Mouse (Mus musculus) Patski (cell line): Measurements from ENCODE around the gene Chtf18. TPM values are rescaled to one million over a fixed set of nuclear protein-coding genes. Genes with fewer than 3 reads are reported as not detected.

Source experiments
- ATAC-seq: fragments of 100-300 bp; one replicate; pipeline ENCODE4 v1.8.0; 2021
- CTCF ChIA-PET: fragments of 350-600 bp; sonication (Branson Sonifier 250); formaldehyde crosslinking; loops from one replicate; lab custom pipeline; 2022; ENCODE audit warnings: inconsistent platforms; lab: Charles Lee
- POLR2A ChIA-PET: fragments of 350-600 bp; sonication (Branson Sonifier 250); formaldehyde crosslinking; loops from one replicate; lab custom pipeline; 2022; ENCODE audit warnings: antibody characterized with exemption, inconsistent platforms; lab: Charles Lee
- DNase-seq: peaks from one replicate; pipeline ENCODE4 v3.0.0-alpha.2; 2011; ENCODE audit warnings: low read depth, low spot score
- H3K27me3 ChIP-seq: fragments of 371-371 bp; one replicate; pipeline ENCODE4 v1.5.1; 2021
- CTCF ChIP-seq: fragments of 100-300 bp; IDR thresholded peaks from one replicate; pipeline ENCODE4 v1.5.1; 2021
- in situ Hi-C: fragments of 300-500 bp; cut with MboI; formaldehyde crosslinking; loops from 3 replicates; pipeline ENCODE4 v1.11.1; 2018; ENCODE audit warnings: low pct_unique_long_range_greater_than_20kb, mixed read lengths
- polyA plus RNA-seq: library from polyadenylated mRNA; unstranded; gene quantifications from one replicate; pipeline ENCODE4 v1.2.3, GENCODE M21; 2021

The Chtf18 gene
- polyA plus RNA-seq, result 13.0 TPM

DNA sequence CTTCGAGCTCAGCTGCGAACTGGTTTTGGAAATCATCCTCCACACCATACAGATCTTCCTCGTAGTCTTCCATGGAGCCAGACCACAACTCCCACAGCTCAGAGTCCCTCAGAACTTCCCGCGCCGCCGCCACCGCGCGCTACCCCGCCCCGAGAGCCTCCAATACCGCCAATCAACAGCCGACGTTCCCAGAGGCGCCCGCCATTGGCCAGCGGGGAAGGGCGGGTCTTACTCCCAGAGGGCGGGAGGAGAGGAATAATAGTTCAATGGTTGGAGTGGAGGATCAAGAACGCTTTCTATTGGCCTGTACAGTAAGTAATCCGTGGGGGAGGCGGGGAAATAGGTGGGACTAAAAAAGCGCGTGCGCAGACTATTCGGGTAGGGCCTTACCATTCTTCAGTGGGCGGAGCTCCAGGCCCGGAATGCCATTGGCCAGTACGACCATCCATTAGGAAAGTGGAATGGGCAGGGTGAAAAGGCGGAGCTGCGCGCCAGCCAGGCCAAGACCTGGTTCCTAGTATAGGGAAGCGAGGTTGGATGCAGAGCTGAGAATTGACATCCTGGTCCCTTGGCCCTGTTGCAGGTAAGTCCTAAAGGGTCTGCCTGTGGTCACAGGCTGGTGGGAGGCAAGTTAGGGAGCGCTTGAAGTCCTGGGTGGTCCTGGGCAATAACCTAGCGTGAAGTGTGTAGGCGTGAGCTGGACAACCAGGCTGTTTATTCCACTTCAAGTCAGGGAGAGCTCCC is at the start of gene Chtf18, which contains the start of gene Rpusd1:
TSS of gene Chtf18 (minus strand) at position 155 of the 744 bp plus-strand sequence.
TSS of gene Rpusd1 (plus strand) at position 406 of the 744 bp plus-strand sequence.
- POLR2A ChIA-PET, result no interaction called here
- in situ Hi-C loops, result no loop called here
- ATAC-seq (peak; percentile 84), DNase-seq (peak; percentile 98)
- TF ChIP-seq CTCF, result no peak
- CTCF ChIA-PET, result interaction anchor here (0.8 to 2.1 kb wide), 3 partner anchors 16 to 129 kb away, joined by 3 to 8 read pairs (median 3); no protein-coding TSS in a partner anchor
- no peaks in the 10 kb centered on the region for H3K27me3 ChIP-seq

GRCm38 (mm10) chr17:25775318-25776062 is 48.3 kb upstream of the Chtf18 start:
- CTCF ChIA-PET, result interaction anchor here (2.7 kb wide), 1 partner anchor 26 kb away, joined by 11 read pairs; no protein-coding TSS in a partner anchor
- POLR2A ChIA-PET, result no interaction called here
- DNase-seq, result no peak
- in situ Hi-C loops, result no loop called here
- TF ChIP-seq CTCF, result no peak
- no peaks in the 10 kb centered on the region for H3K27me3 ChIP-seq
- no peak for ATAC-seq

GRCm38 (mm10) chr17:25773549-25774120 is 46.4 kb upstream of the Chtf18 start, which contains the start of gene Narfl:
Gene Narfl (plus strand): TSS chr17:25773776.
- H3K27me3 ChIP-seq, result no peaks in the 10 kb centered on the region
- DNase-seq (peak; percentile 84), ATAC-seq (peak; percentile 63)
- ChIA-PET POLR2A (interaction anchor here (0.7 to 2.1 kb wide), 3 partner anchors 13 to 30 kb away, joined by 3 to 5 read pairs (median 4); no protein-coding TSS in a partner anchor), CTCF (interaction anchor here (0.8 to 2.7 kb wide), 3 partner anchors 23 to 41 kb away, joined by 3 to 11 read pairs (median 3); partner anchors contain the start of gene Metrn)
- no peak for TF ChIP-seq CTCF
- in situ Hi-C loops, result no loop called here

DNA sequence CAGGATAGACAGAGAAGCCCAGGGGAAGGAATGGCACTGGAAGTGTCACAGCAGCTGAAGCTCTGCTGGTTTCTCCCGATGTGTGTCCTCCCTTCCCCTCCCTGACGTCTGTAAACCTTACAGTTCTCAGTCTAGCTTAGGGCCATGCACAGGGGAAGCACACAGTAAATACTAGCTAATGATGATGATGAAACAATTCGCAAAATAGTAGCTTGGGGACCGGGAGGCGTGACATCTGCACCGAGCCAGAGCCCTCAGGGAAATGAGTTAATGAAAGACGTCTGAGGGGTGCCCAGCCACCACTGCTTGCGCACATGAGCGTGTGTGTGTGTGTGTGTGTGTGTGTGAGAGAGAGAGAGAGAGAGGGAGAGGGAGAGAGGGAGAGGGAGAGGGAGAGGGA is 42.1 kb upstream of the Chtf18 start:
- POLR2A ChIA-PET, result no interaction called here
- no peak for DNase-seq
- no peak for TF ChIP-seq CTCF
- in situ Hi-C loops, result loop anchor here (5.0 kb wide), 2 partner anchors 33 to 37 kb away; no protein-coding TSS in a partner anchor
- no peak for ATAC-seq
- CTCF ChIA-PET, result no interaction called here
- no peaks in the 10 kb centered on the region for H3K27me3 ChIP-seq

- ChIA-PET CTCF (no interaction called here), POLR2A (no interaction called here)
- ATAC-seq (no peak), DNase-seq (no peak)
- in situ Hi-C loops, result loop anchor here (5.0 kb wide), 2 partner anchors 34 to 36 kb away; no protein-coding TSS in a partner anchor
- H3K27me3 ChIP-seq, result no peaks in the 10 kb centered on the region
- no peak for TF ChIP-seq CTCF
These were observed 38.7 kb upstream of the Chtf18 start for GRCm38 (mm10) chr17:25765886-25766285.

DNA sequence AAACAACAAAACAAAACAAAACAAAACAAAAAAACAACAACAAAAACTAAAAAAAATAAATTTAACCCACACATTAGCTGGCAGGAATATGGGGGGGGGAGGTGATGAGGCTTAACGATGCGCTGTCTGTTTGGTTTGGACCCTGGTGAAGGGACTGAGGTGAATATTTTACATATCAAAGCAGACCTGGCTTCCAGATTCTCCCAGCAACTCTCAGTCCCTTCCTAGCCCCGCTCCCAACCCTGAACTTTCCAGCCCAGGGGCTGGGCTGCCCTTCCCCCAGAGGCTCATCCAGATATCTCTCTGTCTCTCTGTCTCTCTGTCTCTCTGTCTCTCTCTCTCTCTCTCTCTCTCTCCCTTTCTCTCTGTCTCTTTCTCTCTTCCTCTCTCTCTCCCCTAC is 35.4 kb upstream of the Chtf18 start:
- in situ Hi-C loops, result no loop called here
- ChIA-PET POLR2A (no interaction called here), CTCF (interaction anchor here (1.2 kb wide), 1 partner anchor 40 kb away, joined by 4 read pairs; no protein-coding TSS in a partner anchor)
- H3K27me3 ChIP-seq, result no peaks in the 10 kb centered on the region
- DNase-seq (no peak), ATAC-seq (no peak)
- no peak for TF ChIP-seq CTCF

DNA sequence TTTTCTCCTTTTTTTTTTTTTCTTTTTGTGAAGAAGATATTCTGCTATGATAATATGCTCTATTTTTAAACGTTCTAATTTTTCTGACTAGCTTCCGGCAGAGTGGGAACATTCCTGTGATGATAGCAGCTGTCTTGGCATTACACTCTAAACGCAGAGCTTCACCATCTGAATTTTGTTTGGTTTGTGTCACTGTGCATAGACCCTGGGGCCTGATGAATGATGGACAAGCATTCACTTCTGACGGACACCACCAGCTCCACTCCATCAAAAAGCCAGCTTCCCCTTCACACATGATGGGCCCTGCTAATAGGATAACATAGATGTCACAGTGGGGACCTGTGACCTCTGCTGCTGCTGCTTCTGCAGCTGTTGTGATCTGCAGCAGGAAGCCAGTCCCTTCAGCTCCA is 34.3 kb upstream of the Chtf18 start:
- DNase-seq (no peak), ATAC-seq (no peak)
- no peaks in the 10 kb centered on the region for H3K27me3 ChIP-seq
- in situ Hi-C loops, result no loop called here
- TF ChIP-seq CTCF, result no peak
- ChIA-PET POLR2A (no interaction called here), CTCF (interaction anchor here (1.9 kb wide), 1 partner anchor 40 kb away, joined by 6 read pairs; no protein-coding TSS in a partner anchor)

DNA sequence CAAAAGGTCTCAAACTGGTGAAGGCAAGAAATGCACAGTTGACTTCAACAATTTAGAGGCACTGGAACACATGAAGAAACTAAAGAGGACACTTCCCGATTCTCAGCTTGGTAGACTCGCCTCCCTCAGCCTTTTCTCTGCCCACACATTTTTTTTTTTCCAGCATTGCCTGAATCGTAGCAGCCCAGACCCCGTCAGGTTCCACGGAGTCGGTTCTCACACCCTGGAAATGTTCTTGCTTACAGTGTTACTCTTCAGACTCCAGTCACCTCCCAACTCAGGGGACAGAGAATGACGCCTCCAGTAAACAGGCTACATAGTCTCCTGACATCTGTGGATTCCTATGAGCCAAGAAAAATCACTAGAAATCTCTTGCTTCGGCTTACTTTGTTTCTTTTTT is 32.9 kb upstream of the Chtf18 start:
- CTCF ChIA-PET, result interaction anchor here (1.1 to 1.9 kb wide), 2 partner anchors 20 to 41 kb away, joined by 3 to 6 read pairs; no protein-coding TSS in a partner anchor
- H3K27me3 ChIP-seq, result no peaks in the 10 kb centered on the region
- in situ Hi-C loops, result no loop called here
- POLR2A ChIA-PET, result no interaction called here
- DNase-seq (no peak), ATAC-seq (no peak)
- no peak for TF ChIP-seq CTCF

GRCm38 (mm10) chr17:25757691-25758090 is 30.5 kb upstream of the Chtf18 start:
- ATAC-seq (no peak), DNase-seq (no peak)
- in situ Hi-C loops, result no loop called here
- no peaks in the 10 kb centered on the region for H3K27me3 ChIP-seq
- TF ChIP-seq CTCF, result no peak
- CTCF ChIA-PET, result no interaction called here
- POLR2A ChIA-PET, result no interaction called here
